Mouse (Mus musculus): ENCODE data around the gene BC048562. TPM values are rescaled to one million over a fixed set of nuclear protein-coding genes. Genes with fewer than 3 reads are reported as not detected.

Gene BC048562
- total and polyA plus RNA-seq, 3 experiments: not detected

DNA sequence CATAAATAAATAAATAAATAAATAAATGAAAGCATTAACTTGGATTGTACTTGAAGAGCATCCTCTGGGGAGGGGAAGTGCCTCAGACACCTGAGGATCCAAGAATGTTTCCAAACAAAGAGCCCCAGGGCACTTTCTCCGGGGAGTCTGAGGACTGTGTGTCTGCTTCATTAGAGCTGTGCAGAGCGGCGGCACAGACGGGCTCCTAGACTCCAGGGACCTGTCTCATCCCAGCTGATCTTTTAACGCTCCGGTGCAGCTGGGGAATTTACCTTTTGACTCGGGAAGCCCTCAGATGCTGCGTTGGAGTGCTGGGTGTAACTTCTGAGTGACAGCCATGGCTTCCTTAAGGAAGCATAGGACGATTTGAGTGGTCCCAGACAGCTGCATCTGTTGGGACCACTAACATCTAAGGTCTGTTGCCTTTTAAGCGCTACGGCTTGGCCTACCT, 24.9 kb downstream of the BC048562 start, which contains the start of gene Klhdc8b:
Gene Klhdc8b, minus strand, starts transcription at position 401 of the 451 bp plus-strand sequence.
- no peak within 1 kb of the TSS for H3K27ac ChIP-seq (ENCODE audit: insufficient read depth, low read depth)
- TF ChIP-seq MAZ (IDR thresholded peaks at IDR 0.05; ENCODE audit: low read depth, low read length) (no peak), GABPA (IDR thresholded peaks at IDR 0.05; ENCODE audit: insufficient replicate concordance, low read depth, low read length) (no peak), SMC3 (IDR thresholded peaks at IDR 0.05; ENCODE audit: low read depth, low read length) (no peak), CHD2 (IDR thresholded peaks at IDR 0.05; ENCODE audit: low read length) (no peak), E2F4 (IDR thresholded peaks at IDR 0.05; ENCODE audit: insufficient replicate concordance, low read depth, low read length) (no peak), SIN3A (IDR thresholded peaks at IDR 0.05; ENCODE audit: low read length) (no peak), ZKSCAN1 (IDR thresholded peaks at IDR 0.05; ENCODE audit: borderline replicate concordance, low read depth, low read length) (no peak), NELFE (IDR thresholded peaks at IDR 0.05; ENCODE audit: low read depth, low read length) (no peak), POLR2A (IDR thresholded peaks at IDR 0.05; ENCODE audit: low read depth, low read length) (no peak), ZC3H11A (IDR thresholded peaks at IDR 0.05; ENCODE audit: low read depth, low read length) (no peak), MAX (IDR thresholded peaks at IDR 0.05; ENCODE audit: low read length) (no peak), CTCF (conservative IDR thresholded peaks at IDR 0.05 in 1 of 2, IDR thresholded peaks at IDR 0.05 in 1 of 2; ENCODE audit: low read depth in 2 of 2, low read length in 2 of 2) (no peak), IRF4 (IDR thresholded peaks at IDR 0.05; ENCODE audit: low read depth, low read length) (no peak), ZNF384 (IDR thresholded peaks at IDR 0.05; ENCODE audit: low read depth, low read length) (no peak), TBP (conservative IDR thresholded peaks at IDR 0.05; ENCODE audit: low read depth, low read length) (no peak), CHD1 (IDR thresholded peaks at IDR 0.05; ENCODE audit: low read depth, low read length) (no peak), RAD21 (IDR thresholded peaks at IDR 0.05; ENCODE audit: low read depth, low read length) (no peak), USF1 (IDR thresholded peaks at IDR 0.05; ENCODE audit: low read depth, low read length) (no peak), HCFC1 (IDR thresholded peaks at IDR 0.05; ENCODE audit: low read depth, low read length) (no peak)
- H3K4me3 ChIP-seq (replicated peaks in 1 of 3; ENCODE audit: low read depth in 2 of 3, low read length in 2 of 3, poor library complexity in 1 of 3): peak within 1 kb of the TSS; percentile 69 to 84 (median 83)
- peak within 1 kb of the TSS; percentile 92 for H3K4me2 ChIP-seq (ENCODE audit: insufficient read depth, low read depth, poor library complexity, severe bottlenecking)
- no peaks in the 10 kb centered on the region for H3K9me3 ChIP-seq (replicated peaks; ENCODE audit: low read length)
- H3K36me3 ChIP-seq (replicated peaks in 1 of 2; ENCODE audit: control insufficient read depth in 1 of 2, insufficient read depth in 1 of 2, low read length in 1 of 2): peaks cover 19 to 45% of the 10 kb centered on the region in 2 experiments
- H3K27me3 ChIP-seq (replicated peaks): no peaks in the 10 kb centered on the region
- in situ Hi-C loops (cut with MboI; ENCODE audit: low pct_ligation_motif_present, low pct_unique_long_range_greater_than_20kb, low sequenced_read_pairs) (no loop called here), dilution Hi-C loops (cut with MboI; ENCODE audit: extremely low pct_ligation_motif_present, extremely low pct_unique_long_range_greater_than_20kb, low sequenced_read_pairs) (no loop called here)
- peak within 1 kb of the TSS; percentile 85 for H3K9ac ChIP-seq (ENCODE audit: insufficient read depth, low read depth)
- no peak for DNase-seq (ENCODE audit: extremely low read depth)
- H3K4me1 ChIP-seq (ENCODE audit: control insufficient read depth in 1 of 2, insufficient read depth in 2 of 2): peaks cover 10 to 24% of the 10 kb centered on the region in 2 experiments
- peaks cover 21% of the 10 kb centered on the region for H3K79me2 ChIP-seq (replicated peaks; ENCODE audit: control insufficient read depth, extremely low read depth, insufficient read depth, poor library complexity, severe bottlenecking)

DNA sequence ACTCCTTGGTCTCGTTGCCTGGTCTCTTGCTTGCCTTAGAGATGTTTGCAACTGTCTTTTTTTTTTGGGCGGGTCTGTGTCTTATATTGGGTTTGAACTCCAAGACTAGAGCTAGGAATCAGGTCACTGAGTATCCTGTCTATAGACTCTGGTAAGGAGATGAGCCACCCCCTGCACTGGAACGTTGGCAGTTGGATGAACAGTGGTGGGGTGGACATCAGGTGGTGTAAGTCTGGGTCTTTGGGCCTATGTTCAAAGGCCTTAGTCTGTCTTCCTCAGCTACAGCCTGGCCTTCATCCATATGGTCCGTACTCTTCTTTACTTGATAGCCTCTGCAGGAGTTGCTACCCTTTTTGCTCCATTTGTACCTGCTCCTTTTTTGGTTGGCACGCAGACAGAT, 25.4 kb downstream of the BC048562 start:
- Histone ChIP-seq H3K9ac (ENCODE audit: insufficient read depth, low read depth) (peak overlapping the region; percentile 85), H3K4me1 (ENCODE audit: control insufficient read depth in 1 of 2, insufficient read depth in 2 of 2) (peaks cover 10 to 24% of the 10 kb centered on the region in 2 experiments), H3K27ac (ENCODE audit: insufficient read depth, low read depth) (no peak overlapping the region), H3K27me3 (replicated peaks) (no peaks in the 10 kb centered on the region), H3K9me3 (replicated peaks; ENCODE audit: low read length) (no peaks in the 10 kb centered on the region), H3K79me2 (replicated peaks; ENCODE audit: control insufficient read depth, extremely low read depth, insufficient read depth, poor library complexity, severe bottlenecking) (peaks cover 21% of the 10 kb centered on the region), H3K36me3 (replicated peaks in 1 of 2; ENCODE audit: control insufficient read depth in 1 of 2, insufficient read depth in 1 of 2, low read length in 1 of 2) (peaks cover 19 to 46% of the 10 kb centered on the region in 2 experiments), H3K4me2 (ENCODE audit: insufficient read depth, low read depth, poor library complexity, severe bottlenecking) (peak overlapping the region; percentile 92), H3K4me3 (replicated peaks in 1 of 3; ENCODE audit: low read depth in 2 of 3, low read length in 2 of 3, poor library complexity in 1 of 3) (peak overlapping the region; percentile 69 to 84 (median 83))
- DNase-seq (ENCODE audit: extremely low read depth): no peak
- in situ Hi-C loops (cut with MboI; ENCODE audit: low pct_ligation_motif_present, low pct_unique_long_range_greater_than_20kb, low sequenced_read_pairs): no loop called here
- dilution Hi-C loops (cut with MboI; ENCODE audit: extremely low pct_ligation_motif_present, extremely low pct_unique_long_range_greater_than_20kb, low sequenced_read_pairs): no loop called here
- TF ChIP-seq RCOR1 (conservative IDR thresholded peaks at IDR 0.05; ENCODE audit: low read depth, low read length) (no peak), ETS1 (conservative IDR thresholded peaks at IDR 0.05; ENCODE audit: low read depth, low read length) (no peak), POLR2A (IDR thresholded peaks at IDR 0.05; ENCODE audit: low read depth, low read length) (no peak), ZKSCAN1 (IDR thresholded peaks at IDR 0.05; ENCODE audit: borderline replicate concordance, low read depth, low read length) (no peak), E2F4 (IDR thresholded peaks at IDR 0.05; ENCODE audit: insufficient replicate concordance, low read depth, low read length) (no peak), TCF12 (IDR thresholded peaks at IDR 0.05; ENCODE audit: low read depth, low read length) (no peak), SIN3A (IDR thresholded peaks at IDR 0.05; ENCODE audit: low read length) (no peak), ZMIZ1 (IDR thresholded peaks at IDR 0.05; ENCODE audit: low read depth, low read length) (no peak), MAX (IDR thresholded peaks at IDR 0.05; ENCODE audit: low read length) (no peak), USF1 (IDR thresholded peaks at IDR 0.05; ENCODE audit: low read depth, low read length) (no peak), GABPA (IDR thresholded peaks at IDR 0.05; ENCODE audit: insufficient replicate concordance, low read depth, low read length) (no peak), MEF2A (IDR thresholded peaks at IDR 0.05; ENCODE audit: borderline replicate concordance, low read depth, low read length) (no peak), KAT2A (IDR thresholded peaks at IDR 0.05; ENCODE audit: insufficient replicate concordance, low read length) (no peak), JUND (conservative IDR thresholded peaks at IDR 0.05; ENCODE audit: low read depth, low read length) (no peak), MXI1 (IDR thresholded peaks at IDR 0.05; ENCODE audit: low read depth, low read length) (no peak), ZNF384 (IDR thresholded peaks at IDR 0.05; ENCODE audit: low read depth, low read length) (no peak), RAD21 (IDR thresholded peaks at IDR 0.05; ENCODE audit: low read depth, low read length) (no peak), USF2 (conservative IDR thresholded peaks at IDR 0.05; ENCODE audit: low read depth, low read length) (no peak), ELF1 (IDR thresholded peaks at IDR 0.05; ENCODE audit: low read depth, low read length) (no peak)

All from CH12.LX (cell line).